Mouse (Mus musculus): ENCODE results near the gene Hist2h2aa1.
"Not testable (repeated sequence)": the region's sequence is repeated elsewhere in the genome, so short reads cannot be mapped to it uniquely, and the experiment has no call there.

DNA sequence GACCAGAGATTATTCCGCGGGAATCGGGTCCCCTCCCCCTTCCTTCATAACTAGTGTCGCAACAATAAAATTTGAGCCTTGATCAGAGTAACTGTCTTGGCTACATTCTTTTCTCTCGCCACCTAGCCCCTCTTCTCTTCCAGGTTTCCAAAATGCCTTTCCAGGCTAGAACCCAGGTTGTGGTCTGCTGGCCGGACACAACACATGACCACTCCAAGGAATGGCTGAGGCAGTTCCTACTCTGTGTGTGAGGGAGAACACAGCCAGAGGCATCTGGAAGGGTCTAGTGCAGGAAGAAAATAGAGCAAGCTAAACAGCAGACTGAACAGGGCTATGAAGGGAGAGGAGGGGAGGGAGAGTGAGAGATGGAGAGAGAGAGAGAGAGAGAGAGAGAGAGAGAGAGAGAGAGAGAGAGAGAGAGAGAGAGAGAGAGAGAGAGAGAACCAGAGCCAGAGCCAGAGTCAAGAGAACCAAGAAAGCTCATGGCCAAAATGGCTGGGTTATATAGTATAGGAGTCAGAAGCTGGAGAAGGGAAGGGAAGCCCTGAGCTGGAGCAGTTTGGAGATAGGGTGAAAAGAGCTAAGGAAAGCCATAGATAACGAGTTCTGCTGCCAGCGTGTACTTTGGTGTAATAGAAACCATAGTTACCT lies 46.6 kb upstream of the Hist2h2aa1 start:
- TF ChIP-seq CTCF (IDR thresholded peaks at IDR 0.05; ENCODE audit: low read depth, low read length); POLR2A (IDR thresholded peaks at IDR 0.05; ENCODE audit: extremely low read depth, insufficient read depth, low read length): not testable (repeated sequence)

Measured in liver, adult 2 months (tissue).